7 mouse cellular contexts compared by ENCODE assay signal in genomic region chr9:98538713-98539360, GRCm38 (mm10). TPM values are rescaled to one million over a fixed set of nuclear protein-coding genes. Genes with fewer than 3 reads are reported as not detected.
DNase-seq lines count a peak whose midpoint lies in the region; ATAC-seq lines count a peak whose summit lies in the region.

No protein-coding gene starts in this region.

- H3K9me3 ChIP-seq in intestine, embryonic 16.5 days (ENCODE audit: control insufficient read depth, low read length), result no peaks in the 10 kb centered on the region

- peak overlapping the region; percentile 10 for H3K4me2 ChIP-seq in intestine, embryonic 16.5 days (ENCODE audit: low read depth, low read length)

- H3K36me3 ChIP-seq in intestine, embryonic 16.5 days (ENCODE audit: control insufficient read depth, insufficient read depth, low read length), result no peaks in the 10 kb centered on the region

- peaks cover 7% of the 10 kb centered on the region; the same call in 1 of the 2 replicates for H3K4me1 ChIP-seq in intestine, embryonic 16.5 days (ENCODE audit: control insufficient read depth, insufficient read depth, low read length)

- no peak overlapping the region for H3K27ac ChIP-seq in intestine, embryonic 16.5 days (ENCODE audit: low read length)

- ATAC-seq in intestine, embryonic 16.5 days, result peak; percentile 78

- no peak overlapping the region; the same call in 1 of the 2 replicates for H3K4me3 ChIP-seq in intestine, embryonic 16.5 days (ENCODE audit: low read length)

- peak; percentile 67 for DNase-seq in adrenal gland, adult 2 months
- DNase-seq in embryo, embryonic 10.5 days (ENCODE audit: low spot score), result peak; percentile 91
- peak; percentile 33 to 61 for DNase-seq in gastrocnemius, postnatal 4 days (ENCODE audit: low spot score in 2 of 2)
- DNase-seq in left cerebral cortex, postnatal 14 days (ENCODE audit: low spot score in 2 of 2), result peak; percentile 86 to 89
- DNase-seq in mesoderm, embryonic 11.5 days (ENCODE audit: low read depth, low spot score), result peak; percentile 83
- peak; percentile 66 for DNase-seq in right cerebral cortex, postnatal 4 days

- 4% methylated on average over 13 of the region's 13 CpGs for WGBS in intestine, embryonic 16.5 days

- intact Hi-C loops in left cerebral cortex, postnatal 14 days (cut with DNase I), result loop anchor here (5.0 kb wide), 4 partner anchors 122 to 1367 kb away; partner anchors contain the start of gene Clstn2

- H3K27me3 ChIP-seq in intestine, embryonic 16.5 days (replicated peaks; ENCODE audit: control insufficient read depth, insufficient read depth, low read length), result no peaks in the 10 kb centered on the region

- H3K9ac ChIP-seq in intestine, embryonic 16.5 days (ENCODE audit: low read depth, low read length), result no peak overlapping the region

RNA-seq across cellular contexts. Expression of gene Copb2, which starts 24.7 kb away (rescaled TPM):
- 100 to 1,000 TPM; 124 to 134 TPM for total RNA-seq in adrenal gland, adult 2 months (2021)
- 8.0 and 8.2 TPM in 2 replicates for polyA plus RNA-seq in adrenal gland, adult 2 months (2012; rRNA removed)
- total RNA-seq in gastrocnemius, postnatal 4 days (2021), result 100 to 1,000 TPM; 114 to 119 TPM
- polyA plus RNA-seq in intestine, embryonic 16.5 days (2015; fragmentation: Nextera tagmentation; extraction: Ambion mirVana), result 160 and 166 TPM in 2 replicates
- 10 to 100 TPM; 84.8 to 88.2 TPM for total RNA-seq in left cerebral cortex, postnatal 14 days (2021)

RNA-seq across cellular contexts. Expression of gene Rbp2, which starts 52.9 kb away (rescaled TPM):
- total RNA-seq in adrenal gland, adult 2 months (2021), result not detected
- not detected in 2 replicates for polyA plus RNA-seq in adrenal gland, adult 2 months (2012; rRNA removed)
- total RNA-seq in gastrocnemius, postnatal 4 days (2021), result under 1 TPM in 1 of 2 experiments, not detected in 1; 0.59 TPM
- polyA plus RNA-seq in intestine, embryonic 16.5 days (2015; fragmentation: Nextera tagmentation; extraction: Ambion mirVana), result 749 and 1,123 TPM in 2 replicates
- total RNA-seq in left cerebral cortex, postnatal 14 days (2021), result not detected
